Mouse (Mus musculus) CH12.LX (cell line): ENCODE measurements around the gene Ubtf. TPM values are rescaled to one million over a fixed set of nuclear protein-coding genes. Genes with fewer than 3 reads are reported as not detected.

Source experiments
- DNase-seq: peaks from one replicate; pipeline ENCODE4 v3.0.0-alpha.2; 2013; ENCODE audit errors: extremely low read depth
- H3K27ac ChIP-seq: 2 replicates; pipeline ENCODE4 v1.5.1; 2012; ENCODE audit warnings: low read depth, mild to moderate bottlenecking, control low read depth, moderate library complexity; ENCODE audit not compliant: insufficient read depth
- H3K27me3 ChIP-seq: replicated peaks from 2 replicates; pipeline ENCODE3; 2012; ENCODE audit warnings: inconsistent platforms
- H3K36me3 ChIP-seq, 2 experiments: replicated peaks in 1 of 2; 2 replicates each; pipeline versions ENCODE3 to v1.6.1; 2012; ENCODE audit warnings: inconsistent platforms in 1 of 2, low read length in 1 of 2, mild to moderate bottlenecking in 1 of 2, mixed read lengths in 1 of 2, moderate library complexity in 1 of 2; ENCODE audit not compliant: control insufficient read depth in 1 of 2, insufficient read depth in 1 of 2
- H3K4me1 ChIP-seq, 2 experiments: 2 replicates each; pipeline ENCODE4 v1.6.1; 2012; ENCODE audit warnings: inconsistent platforms in 1 of 2, moderate library complexity in 1 of 2; ENCODE audit not compliant: insufficient read depth in 2 of 2, control insufficient read depth in 1 of 2
- H3K4me2 ChIP-seq: 2 replicates; pipeline ENCODE4 v1.6.1; 2012; ENCODE audit warnings: low read depth, mild to moderate bottlenecking, control low read depth; ENCODE audit not compliant: poor library complexity, insufficient read depth, severe bottlenecking
- H3K4me3 ChIP-seq, 3 experiments: fragments of 150-350 bp in 1 of 3; sonication (generic) in 1 of 3; replicated peaks in 1 of 3; 2 replicates each; pipeline versions ENCODE3 to v1.5.1; 2011 to 2012; ENCODE audit warnings: low read depth in 2 of 3, low read length in 2 of 3, mild to moderate bottlenecking in 2 of 3, moderate library complexity in 2 of 3, control low read depth in 1 of 3, improper control_type of control experiment in 1 of 3, inconsistent platforms in 1 of 3, mixed read lengths in 1 of 3; ENCODE audit not compliant: poor library complexity in 1 of 3
- H3K79me2 ChIP-seq: replicated peaks from 2 replicates; pipeline ENCODE4 v1.6.1; 2012; ENCODE audit warnings: mild to moderate bottlenecking, moderate library complexity; ENCODE audit not compliant: control insufficient read depth, poor library complexity, insufficient read depth, severe bottlenecking; ENCODE audit errors: extremely low read depth
- H3K9ac ChIP-seq: 2 replicates; pipeline ENCODE4 v1.6.1; 2012; ENCODE audit warnings: low read depth, mild to moderate bottlenecking, control low read depth, moderate library complexity; ENCODE audit not compliant: insufficient read depth
- H3K9me3 ChIP-seq: replicated peaks from 2 replicates; pipeline ENCODE3; 2012; ENCODE audit warnings: low read length, inconsistent platforms, mixed read lengths
- CHD1 ChIP-seq: IDR thresholded peaks from 2 replicates; pipeline ENCODE4 v1.6.1; 2012; ENCODE audit warnings: low read depth, low read length, improper control_type of control experiment, inconsistent platforms
- CTCF ChIP-seq, 2 experiments: IDR thresholded peaks in 1 of 2; conservative IDR thresholded peaks in 1 of 2; 2 replicates each; pipeline ENCODE4 v1.5.1; 2011 to 2012; ENCODE audit warnings: low read depth in 2 of 2, low read length in 2 of 2, improper control_type of control experiment in 1 of 2, inconsistent platforms in 1 of 2, mild to moderate bottlenecking in 1 of 2, moderate library complexity in 1 of 2
- E2F4 ChIP-seq: IDR thresholded peaks from 2 replicates; pipeline ENCODE4 v1.6.1; 2011; ENCODE audit warnings: low read depth, low read length, improper control_type of control experiment; ENCODE audit not compliant: insufficient replicate concordance
- EP300 ChIP-seq: IDR thresholded peaks from 2 replicates; pipeline ENCODE4 v1.6.1; 2011; ENCODE audit warnings: low read length, improper control_type of control experiment
- ETS1 ChIP-seq: conservative IDR thresholded peaks from 2 replicates; pipeline ENCODE4 v1.6.1; 2012; ENCODE audit warnings: low read depth, mild to moderate bottlenecking, inconsistent platforms, low read length, improper control_type of control experiment, moderate library complexity
- GABPA ChIP-seq: IDR thresholded peaks from 2 replicates; pipeline ENCODE4 v1.6.1; 2012; ENCODE audit warnings: low read depth, low read length, improper control_type of control experiment, inconsistent platforms; ENCODE audit not compliant: insufficient replicate concordance
- IRF4 ChIP-seq: IDR thresholded peaks from 2 replicates; pipeline ENCODE4 v1.6.1; 2014; ENCODE audit warnings: low read depth, mild to moderate bottlenecking, inconsistent platforms, low read length, improper control_type of control experiment
- KAT2A ChIP-seq: IDR thresholded peaks from 2 replicates; pipeline ENCODE4 v1.6.1; 2012; ENCODE audit warnings: low read length, improper control_type of control experiment, inconsistent platforms; ENCODE audit not compliant: insufficient replicate concordance
- MAFK ChIP-seq: IDR thresholded peaks from 2 replicates; pipeline ENCODE4 v1.6.1; 2011; ENCODE audit warnings: low read length, improper control_type of control experiment; ENCODE audit not compliant: insufficient replicate concordance
- MAX ChIP-seq: IDR thresholded peaks from 2 replicates; pipeline ENCODE4 v1.6.1; 2011; ENCODE audit warnings: low read length, improper control_type of control experiment
- MAZ ChIP-seq: IDR thresholded peaks from 2 replicates; pipeline ENCODE4 v1.6.1; 2012; ENCODE audit warnings: low read depth, mild to moderate bottlenecking, inconsistent platforms, low read length, improper control_type of control experiment, moderate library complexity
- MEF2A ChIP-seq: IDR thresholded peaks from 2 replicates; pipeline ENCODE4 v1.6.1; 2014; ENCODE audit warnings: low read depth, mild to moderate bottlenecking, inconsistent platforms, low read length, improper control_type of control experiment, borderline replicate concordance
- NELFE ChIP-seq: IDR thresholded peaks from 2 replicates; pipeline ENCODE4 v1.6.1; 2011; ENCODE audit warnings: low read depth, low read length, improper control_type of control experiment
- PAX5 ChIP-seq: IDR thresholded peaks from 2 replicates; pipeline ENCODE4 v1.6.1; 2012; ENCODE audit warnings: low read length, inconsistent platforms, mixed read lengths
- SMC3 ChIP-seq: IDR thresholded peaks from 2 replicates; pipeline ENCODE4 v1.6.1; 2011; ENCODE audit warnings: low read depth, low read length, improper control_type of control experiment
- TBP ChIP-seq: conservative IDR thresholded peaks from 2 replicates; pipeline ENCODE4 v1.6.1; 2011; ENCODE audit warnings: low read depth, low read length, improper control_type of control experiment
- USF2 ChIP-seq: conservative IDR thresholded peaks from 2 replicates; pipeline ENCODE4 v1.6.1; 2011; ENCODE audit warnings: low read depth, low read length, improper control_type of control experiment
- ZMIZ1 ChIP-seq: IDR thresholded peaks from 2 replicates; pipeline ENCODE4 v1.6.1; 2012; ENCODE audit warnings: low read depth, mild to moderate bottlenecking, inconsistent platforms, low read length, improper control_type of control experiment
- dilution Hi-C: fragments of 300-500 bp; cut with MboI; formaldehyde crosslinking; loops from 2 replicates; pipeline ENCODE4 v1.14.3; 2020; ENCODE audit warnings: low sequenced_read_pairs; ENCODE audit not compliant: extremely low pct_unique_long_range_greater_than_20kb, extremely low pct_ligation_motif_present
- in situ Hi-C: fragments of 300-500 bp; cut with MboI; formaldehyde crosslinking; loops from 3 replicates; pipeline ENCODE4 v1.14.3; 2019; ENCODE audit warnings: low sequenced_read_pairs, low pct_ligation_motif_present, low pct_unique_long_range_greater_than_20kb, mixed read lengths
- polyA plus RNA-seq: library from polyadenylated mRNA; unstranded; fragments of >175 nt; gene quantifications from 2 replicates; pipeline ENCODE4 v1.2.1, GENCODE M21; 2012; ENCODE audit warnings: low read depth; ENCODE audit not compliant: insufficient read length
- total RNA-seq, 2 experiments: library from RNA; depleted of rRNA; stranded (reverse); fragments of 300-350 nt in 1 of 2; fragments of >200 nt in 1 of 2; gene quantifications; 2 replicates each; pipeline ENCODE4 v1.2.3; 2012 to 2014

Ubtf gene
- total and polyA plus RNA-seq, 3 experiments: 89.9 to 126 (median 124) TPM

- H3K9ac ChIP-seq: no peak overlapping the region
- H3K27ac ChIP-seq: no peak overlapping the region
- H3K9me3 ChIP-seq: peaks cover 7% of the 10 kb centered on the region
- TF ChIP-seq MAZ: no peak
- TF ChIP-seq USF2: no peak
- TF ChIP-seq MAX: no peak
- no peak for TF ChIP-seq EP300
- TF ChIP-seq SMC3: no peak
- TF ChIP-seq TBP: no peak
- TF ChIP-seq CTCF (conservative IDR thresholded peaks at IDR 0.05 in 1 of 2, IDR thresholded peaks at IDR 0.05 in 1 of 2; ENCODE audit: low read depth in 2 of 2, low read length in 2 of 2): no peak
- no peak for TF ChIP-seq ZMIZ1
- no peak for TF ChIP-seq KAT2A
- no peak for TF ChIP-seq CHD1
- no peak for TF ChIP-seq NELFE
- TF ChIP-seq IRF4: no peak
- no peak for TF ChIP-seq MEF2A
- TF ChIP-seq, all 38 proteins: peak for 0
- Histone ChIP-seq H3K27me3 (peaks cover 49% of the 10 kb centered on the region), H3K4me2 (no peak overlapping the region), H3K4me3 (no peak overlapping the region), H3K36me3 (no peaks in the 10 kb centered on the region), H3K4me1 (no peaks in the 10 kb centered on the region), H3K79me2 (no peaks in the 10 kb centered on the region)
- in situ Hi-C loops: no loop called here
- no peak for DNase-seq
- dilution Hi-C loops: no loop called here
Observed at GRCm38 (mm10) chr11:102329518-102329917, 10.0 kb upstream of the Ubtf start.

GRCm38 (mm10) chr11:102327839-102328238 lies 8.3 kb upstream of the Ubtf start:
- Histone ChIP-seq H3K36me3 (no peaks in the 10 kb centered on the region), H3K4me2 (no peak overlapping the region), H3K27ac (no peak overlapping the region), H3K27me3 (peaks cover 47% of the 10 kb centered on the region), H3K4me1 (no peaks in the 10 kb centered on the region), H3K9me3 (peaks cover 2% of the 10 kb centered on the region), H3K4me3 (no peak overlapping the region), H3K79me2 (no peaks in the 10 kb centered on the region)
- in situ Hi-C loops: no loop called here
- dilution Hi-C loops: no loop called here
- DNase-seq: no peak
- no peak for TF ChIP-seq GABPA
- TF ChIP-seq MAFK: no peak
- TF ChIP-seq MEF2A: no peak
- TF ChIP-seq, all 38 proteins: peak for 0
- no peak overlapping the region for H3K9ac ChIP-seq

GRCm38 (mm10) chr11:102327250-102327649 lies 7.7 kb upstream of the Ubtf start:
- H3K4me1 ChIP-seq: no peaks in the 10 kb centered on the region
- H3K4me2 ChIP-seq: no peak overlapping the region
- DNase-seq: no peak
- no peaks in the 10 kb centered on the region for H3K79me2 ChIP-seq
- in situ Hi-C loops: no loop called here
- no peaks in the 10 kb centered on the region for H3K36me3 ChIP-seq
- H3K27me3 ChIP-seq: peaks cover 47% of the 10 kb centered on the region
- no peak overlapping the region for H3K4me3 ChIP-seq
- dilution Hi-C loops: no loop called here
- H3K27ac ChIP-seq: no peak overlapping the region
- H3K9ac ChIP-seq: no peak overlapping the region
- TF ChIP-seq E2F4 (no peak), ETS1 (no peak), PAX5 (no peak), KAT2A (no peak)
- H3K9me3 ChIP-seq: no peaks in the 10 kb centered on the region
